Mouse (Mus musculus) hindbrain, embryonic 16.5 days (tissue): ENCODE results near the gene Kctd3. TPM values are rescaled to one million over a fixed set of nuclear protein-coding genes. Genes with fewer than 3 reads are reported as not detected.
A peak's percentile ranks its signal among the peaks of the same experiment; 100 is the strongest.

Experiments used
- ATAC-seq: fragments of 200-750 bp; cut with Nextera tagmentation; 2 replicates; pipeline ENCODE4 v1.8.0; 2017; ENCODE audit warnings: moderate TSS enrichment, moderate library complexity
- H3K27ac ChIP-seq: fragments of 300-500 bp; sonication (generic); 2 replicates; pipeline ENCODE4 v1.5.1; 2014; ENCODE audit warnings: low read depth, mild to moderate bottlenecking, control low read depth, low read length, moderate library complexity
- H3K27me3 ChIP-seq: fragments of 300-500 bp; sonication (generic); replicated peaks from 2 replicates; pipeline ENCODE4 v1.6.1; 2014; ENCODE audit warnings: low read length; ENCODE audit not compliant: control insufficient read depth, insufficient read depth
- H3K36me3 ChIP-seq: fragments of 300-500 bp; sonication (generic); 2 replicates; pipeline ENCODE4 v1.6.1; 2014; ENCODE audit warnings: mild to moderate bottlenecking, low read length, moderate library complexity, mixed read lengths; ENCODE audit not compliant: control insufficient read depth, insufficient read depth
- H3K4me1 ChIP-seq: fragments of 300-500 bp; sonication (generic); 2 replicates; pipeline ENCODE4 v1.6.1; 2014; ENCODE audit warnings: low read depth, low read length; ENCODE audit not compliant: control insufficient read depth, insufficient read depth
- H3K4me2 ChIP-seq: fragments of 300-500 bp; sonication (generic); 2 replicates; pipeline ENCODE4 v1.6.1; 2014; ENCODE audit warnings: mild to moderate bottlenecking, low read length, control low read depth, moderate library complexity
- H3K4me3 ChIP-seq: fragments of 300-500 bp; sonication (generic); 2 replicates; pipeline ENCODE4 v1.5.1; 2014; ENCODE audit warnings: mild to moderate bottlenecking, low read length, control low read depth, moderate library complexity
- H3K9ac ChIP-seq: fragments of 300-500 bp; sonication (generic); 2 replicates; pipeline ENCODE4 v1.6.1; 2014; ENCODE audit warnings: low read depth, mild to moderate bottlenecking, control low read depth, low read length, moderate library complexity
- H3K9me3 ChIP-seq: fragments of 300-500 bp; sonication (generic); 2 replicates; pipeline ENCODE4 v1.6.1; 2014; ENCODE audit warnings: mild to moderate bottlenecking, low read length, moderate library complexity; ENCODE audit not compliant: control insufficient read depth
- WGBS: fragments of 180-500 bp; shearing (Covaris S2); extraction: QIAGEN DNeasy Blood & Tissue Kit; methylation state at CpG from one replicate; pipeline ENCODE4 v1.1.7; 2014; 5-methylcytosine and 5-hydroxymethylcytosine counted together
- polyA plus RNA-seq: library from polyadenylated mRNA; unstranded; fragments of >200 nt; fragmentation: Nextera tagmentation; extraction: Ambion mirVana; gene quantifications from 2 replicates; pipeline ENCODE4 v1.2.1, GENCODE M21; 2015

The Kctd3 gene
- 45.8 and 50.5 TPM in 2 replicates for polyA plus RNA-seq

DNA sequence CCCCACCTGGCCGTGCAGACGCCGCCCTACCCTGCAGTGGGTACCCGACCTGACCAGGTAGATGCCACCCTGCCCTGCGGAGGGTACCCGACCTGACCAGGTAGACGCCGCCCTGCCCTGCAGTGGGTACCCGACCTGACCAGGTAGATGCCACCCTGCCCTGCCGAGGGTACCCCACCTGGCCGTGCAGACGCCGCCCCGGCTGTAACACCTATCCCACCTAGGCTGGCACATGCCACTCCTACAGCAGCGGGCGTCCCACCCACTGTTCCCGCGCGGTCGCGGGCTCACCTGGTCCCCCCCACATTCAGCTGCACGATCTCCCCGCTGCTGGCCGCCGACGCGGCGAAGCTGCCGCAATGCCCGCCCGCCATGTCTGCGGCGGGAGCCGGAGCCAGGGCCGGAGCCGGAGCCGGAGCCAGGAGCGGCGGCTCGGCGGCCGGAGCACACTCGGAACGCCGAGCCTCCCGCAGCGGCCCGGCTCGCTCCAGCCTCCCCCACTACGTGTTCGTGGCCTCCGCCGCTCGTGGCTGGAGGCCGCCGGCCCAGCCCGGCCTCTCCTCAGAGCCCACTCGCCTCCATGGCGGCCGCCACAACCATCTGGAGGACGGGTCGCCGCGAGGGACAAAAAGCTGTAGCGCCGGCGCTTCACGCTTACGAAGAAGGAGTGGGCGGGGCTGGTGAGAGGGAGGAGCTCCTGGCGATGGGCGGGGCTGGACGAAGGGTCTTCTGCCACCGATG lies at the start of gene Kctd3:
Gene Kctd3, minus strand, starts transcription at position 603 of the 741 bp plus-strand sequence.
- peaks cover 21% of the 10 kb centered on the region for H3K4me1 ChIP-seq
- WGBS = under 1% methylated on average over 73 of the region's 74 CpGs
- H3K27ac ChIP-seq = peak within 1 kb of the TSS; percentile 62
- peak; percentile 90 for ATAC-seq
- H3K4me2 ChIP-seq = peak within 1 kb of the TSS; percentile 72
- no peaks in the 10 kb centered on the region for H3K9me3 ChIP-seq
- H3K9ac ChIP-seq = peak within 1 kb of the TSS; percentile 83
- H3K4me3 ChIP-seq = peak within 1 kb of the TSS; percentile 93
- H3K27me3 ChIP-seq = peaks cover 2% of the 10 kb centered on the region
- no peaks in the 10 kb centered on the region for H3K36me3 ChIP-seq

DNA sequence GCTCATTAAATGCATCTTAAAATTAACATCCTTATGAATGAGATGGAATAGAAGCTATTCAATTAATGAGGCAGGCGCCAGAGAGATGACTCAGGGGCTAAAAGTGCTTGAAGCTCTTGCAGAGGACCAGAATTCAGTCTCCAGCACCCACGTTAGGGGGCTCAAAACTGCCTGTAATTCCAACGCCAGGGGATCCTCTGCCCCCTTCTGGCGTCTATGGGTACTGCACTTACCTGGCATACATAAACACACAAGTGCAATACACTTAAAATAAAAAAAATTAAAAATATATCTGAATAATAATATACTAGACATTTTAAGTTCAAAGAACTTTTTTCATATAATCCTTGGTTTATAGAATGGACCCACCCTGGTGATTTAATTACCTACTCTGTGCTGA lies 49.8 kb upstream of the Kctd3 start:
- Histone ChIP-seq H3K4me2 (no peak overlapping the region), H3K4me1 (no peaks in the 10 kb centered on the region), H3K9ac (no peak overlapping the region), H3K4me3 (no peak overlapping the region), H3K9me3 (no peaks in the 10 kb centered on the region), H3K27me3 (no peaks in the 10 kb centered on the region), H3K36me3 (no peaks in the 10 kb centered on the region), H3K27ac (no peak overlapping the region)
- no peak for ATAC-seq
- WGBS = 64% methylated on average over 4 of the region's 4 CpGs

GRCm38 (mm10) chr1:189055933-189056332 lies 48.3 kb upstream of the Kctd3 start:
- Histone ChIP-seq H3K27ac (no peak overlapping the region), H3K27me3 (no peaks in the 10 kb centered on the region), H3K36me3 (no peaks in the 10 kb centered on the region), H3K9me3 (no peaks in the 10 kb centered on the region), H3K4me2 (no peak overlapping the region), H3K9ac (no peak overlapping the region), H3K4me3 (no peak overlapping the region), H3K4me1 (no peaks in the 10 kb centered on the region)
- 56% methylated on average over 2 of the region's 2 CpGs for WGBS
- no peak for ATAC-seq

DNA sequence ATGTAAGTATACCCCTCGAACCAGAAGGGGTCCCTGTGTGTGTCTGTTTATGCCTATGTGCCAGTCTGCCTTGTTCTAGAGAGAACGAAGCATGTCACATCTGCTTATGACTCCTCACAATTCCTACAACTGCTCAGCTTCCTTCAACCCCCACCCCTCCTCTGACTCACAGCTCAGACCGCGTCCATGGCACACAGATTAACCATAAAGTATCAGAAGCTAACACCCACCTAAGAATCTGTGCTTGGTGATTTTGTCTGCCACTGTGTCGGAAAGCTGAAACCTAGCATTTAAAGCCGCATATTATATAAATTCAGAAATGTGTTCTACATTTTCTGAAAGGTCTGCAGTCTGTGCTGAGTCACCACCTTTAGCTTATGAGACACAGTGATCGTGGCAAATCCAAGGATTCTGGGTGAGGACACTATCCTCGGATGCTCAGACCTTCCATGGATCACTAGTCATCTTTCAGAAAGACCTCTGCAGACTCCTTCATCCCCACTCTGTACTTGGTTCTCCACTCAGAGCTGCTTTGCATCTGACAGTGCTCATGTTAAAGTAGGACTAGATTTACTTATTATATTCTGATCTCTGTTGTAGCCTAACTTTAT lies 47.4 kb upstream of the Kctd3 start:
- no peak overlapping the region for H3K4me3 ChIP-seq
- no peaks in the 10 kb centered on the region for H3K4me1 ChIP-seq
- no peaks in the 10 kb centered on the region for H3K27me3 ChIP-seq
- no peak overlapping the region for H3K27ac ChIP-seq
- H3K9me3 ChIP-seq = no peaks in the 10 kb centered on the region
- H3K9ac ChIP-seq = no peak overlapping the region
- no peaks in the 10 kb centered on the region for H3K36me3 ChIP-seq
- WGBS = 84% methylated on average over 8 of the region's 8 CpGs
- no peak for ATAC-seq
- H3K4me2 ChIP-seq = no peak overlapping the region

DNA sequence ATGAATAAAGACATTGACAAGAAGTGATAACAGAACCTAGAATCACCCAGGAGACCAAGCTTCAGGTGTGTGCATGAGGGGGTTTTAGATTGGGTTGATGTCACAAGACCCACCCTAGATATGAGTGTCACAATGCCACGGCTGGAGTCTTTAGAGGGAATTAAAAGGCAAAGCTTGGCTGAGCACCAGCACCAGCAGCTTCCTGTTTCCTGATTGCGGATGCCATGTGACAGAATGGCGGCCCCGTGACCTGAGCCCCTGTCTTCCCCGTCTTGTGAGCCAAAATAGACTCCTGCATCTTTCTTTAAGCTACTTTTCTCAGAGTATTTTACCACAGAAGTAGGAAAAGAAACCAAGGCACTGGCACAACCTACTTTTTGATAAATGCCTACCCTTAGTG lies 46.5 kb upstream of the Kctd3 start:
- no peak overlapping the region for H3K4me2 ChIP-seq
- no peak overlapping the region for H3K9ac ChIP-seq
- no peaks in the 10 kb centered on the region for H3K4me1 ChIP-seq
- no peaks in the 10 kb centered on the region for H3K27me3 ChIP-seq
- H3K27ac ChIP-seq = no peak overlapping the region
- 79% methylated on average over 5 of the region's 5 CpGs for WGBS
- no peaks in the 10 kb centered on the region for H3K36me3 ChIP-seq
- no peak for ATAC-seq
- no peaks in the 10 kb centered on the region for H3K9me3 ChIP-seq
- no peak overlapping the region for H3K4me3 ChIP-seq

DNA sequence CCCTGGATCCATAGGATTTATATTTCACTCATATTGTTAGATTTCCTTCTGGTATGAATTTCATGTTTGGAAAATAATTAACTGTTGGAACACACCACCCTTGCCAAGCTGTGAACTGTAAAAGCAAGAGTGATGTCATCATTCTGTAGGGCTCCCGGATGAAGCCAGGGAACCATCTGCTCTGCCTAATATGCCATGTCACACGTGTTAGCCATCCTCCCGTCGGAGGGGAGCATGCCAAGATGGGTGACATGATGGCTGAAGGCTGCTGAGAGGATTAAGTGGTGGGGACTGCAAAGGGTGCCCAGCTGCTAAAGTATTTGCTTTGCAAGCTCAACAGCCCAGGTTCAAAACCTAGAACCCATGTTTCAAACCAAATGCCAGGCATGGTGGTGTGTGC lies 44.5 kb upstream of the Kctd3 start:
- Histone ChIP-seq H3K4me2 (no peak overlapping the region), H3K36me3 (no peaks in the 10 kb centered on the region), H3K4me1 (no peaks in the 10 kb centered on the region), H3K9me3 (no peaks in the 10 kb centered on the region), H3K9ac (no peak overlapping the region), H3K27me3 (no peaks in the 10 kb centered on the region), H3K4me3 (no peak overlapping the region), H3K27ac (no peak overlapping the region)
- 53% methylated on average over 4 of the region's 4 CpGs for WGBS
- ATAC-seq = no peak

DNA sequence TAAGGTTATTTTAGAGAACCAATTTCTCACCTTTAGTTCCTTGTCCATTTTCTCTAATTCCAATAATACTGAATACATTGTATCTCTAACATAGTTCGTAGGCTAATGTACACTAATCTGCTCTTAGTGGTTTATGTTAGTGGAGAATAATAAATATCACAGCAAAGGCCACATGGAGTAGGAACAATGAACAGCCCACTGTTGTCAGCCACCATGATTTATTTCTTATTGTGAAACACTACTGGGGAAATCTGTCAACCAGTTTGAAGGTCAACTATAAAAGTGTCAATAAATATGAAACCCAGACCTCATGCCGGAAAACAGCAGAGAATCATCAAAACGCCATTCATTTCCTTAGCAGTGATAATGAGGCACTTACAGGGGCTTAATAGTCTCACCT lies 42.5 kb upstream of the Kctd3 start:
- 86% methylated on average over 3 of the region's 3 CpGs for WGBS
- no peak for ATAC-seq

GRCm38 (mm10) chr1:189048331-189048730 lies 40.7 kb upstream of the Kctd3 start:
- WGBS = 83% methylated on average over 2 of the region's 2 CpGs
- H3K4me3 ChIP-seq = no peak overlapping the region
- no peaks in the 10 kb centered on the region for H3K36me3 ChIP-seq
- no peaks in the 10 kb centered on the region for H3K27me3 ChIP-seq
- H3K9ac ChIP-seq = no peak overlapping the region
- ATAC-seq = no peak
- H3K4me1 ChIP-seq = no peaks in the 10 kb centered on the region
- no peaks in the 10 kb centered on the region for H3K9me3 ChIP-seq
- H3K27ac ChIP-seq = no peak overlapping the region
- no peak overlapping the region for H3K4me2 ChIP-seq

More for the DNA sequence above, 42.5 kb upstream of the Kctd3 start:
- Histone ChIP-seq H3K4me1 (no peaks in the 10 kb centered on the region), H3K36me3 (no peaks in the 10 kb centered on the region), H3K9me3 (no peaks in the 10 kb centered on the region), H3K27me3 (no peaks in the 10 kb centered on the region), H3K9ac (no peak overlapping the region), H3K4me2 (no peak overlapping the region), H3K27ac (no peak overlapping the region), H3K4me3 (no peak overlapping the region)

GRCm38 (mm10) chr1:189047918-189048317 lies 40.3 kb upstream of the Kctd3 start:
- no peak overlapping the region for H3K9ac ChIP-seq
- no peaks in the 10 kb centered on the region for H3K27me3 ChIP-seq
- no peaks in the 10 kb centered on the region for H3K9me3 ChIP-seq
- H3K27ac ChIP-seq = no peak overlapping the region
- H3K4me3 ChIP-seq = no peak overlapping the region
- no peaks in the 10 kb centered on the region for H3K4me1 ChIP-seq
- H3K4me2 ChIP-seq = no peak overlapping the region
- no peak for ATAC-seq
- H3K36me3 ChIP-seq = no peaks in the 10 kb centered on the region
- 74% methylated on average over 3 of the region's 3 CpGs for WGBS
